Mouse (Mus musculus): Measurements from ENCODE around the gene Gm17535.
"Not testable (repeated sequence)": the region's sequence is repeated elsewhere in the genome, so short reads cannot be mapped to it uniquely, and the experiment has no call there.

Gene Gm17535

GRCm38 (mm10) chr9:3034299-3034698 is at the start of gene Gm17535:
TSS of gene Gm17535 (plus strand) at chr9:3034599.
- DNase-seq (ENCODE audit: low read depth, low spot score): not testable (repeated sequence)

GRCm38 (mm10) chr9:3000445-3000972 is 33.9 kb upstream of the Gm17535 start, which contains the start of gene Gm10722:
TSS of gene Gm10722 (plus strand) at chr9:3000922.
- DNase-seq (ENCODE audit: low read depth, low spot score): peak; percentile 22

DNA sequence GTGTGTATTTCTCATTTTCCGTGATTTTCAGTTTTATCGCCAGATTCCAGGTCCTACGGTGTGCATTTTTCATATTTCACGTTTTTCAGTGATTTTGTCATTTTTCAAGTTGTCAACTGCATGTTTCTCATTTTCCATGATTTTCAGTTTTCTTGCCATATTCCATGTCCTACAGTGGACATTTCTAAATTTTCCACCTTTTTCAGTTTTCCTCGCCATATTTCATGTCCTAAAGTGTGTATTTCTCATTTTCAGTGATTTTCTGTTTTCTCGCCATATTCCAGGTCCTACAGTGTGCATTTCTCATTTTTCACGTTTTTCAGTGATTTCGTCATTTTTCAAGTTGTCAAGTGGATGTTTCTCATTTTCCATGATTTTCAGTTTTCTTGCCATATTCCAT is 33.4 kb upstream of the Gm17535 start:
- DNase-seq (ENCODE audit: low read depth, low spot score): not testable (repeated sequence)

DNA sequence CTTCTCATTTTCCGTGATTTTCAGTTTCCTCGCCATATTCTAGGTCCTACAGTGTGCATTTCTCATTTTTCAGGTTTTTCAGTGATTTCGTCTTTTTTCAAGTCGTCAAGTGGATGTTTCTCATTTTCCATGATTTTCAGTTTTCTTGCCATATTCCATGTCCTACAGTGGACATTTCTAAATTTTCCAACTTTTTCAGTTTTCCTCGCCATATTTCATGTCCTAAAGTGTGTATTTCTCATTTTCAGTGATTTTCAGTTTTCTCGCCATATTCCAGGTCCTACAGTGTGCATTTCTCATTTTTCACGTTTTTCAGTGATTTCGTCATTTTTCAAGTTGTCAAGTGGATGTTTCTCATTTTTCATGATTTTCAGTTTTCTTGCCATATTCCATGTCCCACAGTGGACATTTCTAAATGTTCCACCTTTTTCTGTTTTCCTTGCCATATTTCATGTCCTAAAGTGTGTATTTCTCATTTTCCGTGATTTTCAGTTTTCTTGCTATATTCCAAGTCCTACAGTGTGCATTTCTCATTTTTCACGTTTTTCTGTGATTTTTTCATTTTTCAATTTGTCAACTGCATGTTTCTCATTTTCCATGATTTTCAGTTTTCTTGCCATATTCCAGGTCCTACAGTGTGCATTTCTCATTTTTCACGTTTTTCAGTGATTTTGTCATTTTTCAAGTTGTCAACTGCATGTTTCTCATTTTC is 32.3 kb upstream of the Gm17535 start:
- not testable (repeated sequence) for DNase-seq (ENCODE audit: low read depth, low spot score)

DNA sequence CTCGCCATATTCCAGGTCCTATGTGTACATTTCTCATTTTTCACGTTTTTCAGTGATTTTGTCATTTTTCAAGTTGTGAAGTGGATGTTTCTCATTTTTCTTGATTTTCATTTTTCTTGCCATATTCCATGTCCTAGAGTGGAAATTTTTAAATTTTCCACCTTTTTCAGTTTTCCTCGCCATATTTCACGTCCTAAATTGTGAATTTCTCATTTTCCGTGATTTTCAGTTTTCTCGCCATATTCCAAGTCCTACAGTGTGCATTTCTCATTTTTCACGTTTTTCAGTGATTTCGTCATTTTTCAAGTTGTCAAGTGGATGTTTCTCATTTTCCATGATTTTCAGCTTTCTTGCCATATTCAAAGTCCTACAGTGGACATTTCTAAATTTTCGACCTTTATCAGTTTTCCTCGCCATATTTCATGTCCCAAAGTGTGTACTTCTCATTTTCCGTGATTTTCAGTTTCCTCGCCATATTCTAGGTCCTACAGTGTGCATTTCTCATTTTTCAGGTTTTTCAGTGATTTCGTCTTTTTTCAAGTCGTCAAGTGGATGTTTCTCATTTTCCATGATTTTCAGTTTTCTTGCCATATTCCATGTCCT is 31.5 kb upstream of the Gm17535 start, which contains the start of gene Gm11168:
TSS of gene Gm11168 (plus strand) at position 553 of the 603 bp plus-strand sequence.
- not testable (repeated sequence) for DNase-seq (ENCODE audit: low read depth, low spot score)

DNA sequence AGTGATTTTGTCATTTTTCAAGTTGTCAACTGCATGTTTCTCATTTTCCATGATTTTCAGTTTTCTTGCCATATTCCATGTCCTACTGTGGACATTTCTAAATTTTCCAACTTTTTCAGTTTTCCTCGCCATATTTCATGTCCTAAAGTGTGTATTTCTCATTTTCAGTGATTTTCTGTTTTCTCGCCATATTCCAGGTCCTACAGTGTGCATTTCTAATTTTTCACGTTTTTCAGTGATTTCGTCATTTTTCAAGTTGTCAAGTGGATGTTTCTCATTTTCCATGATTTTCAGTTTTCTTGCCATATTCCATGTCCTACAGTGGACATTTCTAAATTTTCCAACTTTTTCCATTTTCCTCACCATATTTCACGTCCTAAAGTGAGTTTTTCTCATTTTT is 28.2 kb upstream of the Gm17535 start:
- DNase-seq (ENCODE audit: low read depth, low spot score): not testable (repeated sequence)

DNA sequence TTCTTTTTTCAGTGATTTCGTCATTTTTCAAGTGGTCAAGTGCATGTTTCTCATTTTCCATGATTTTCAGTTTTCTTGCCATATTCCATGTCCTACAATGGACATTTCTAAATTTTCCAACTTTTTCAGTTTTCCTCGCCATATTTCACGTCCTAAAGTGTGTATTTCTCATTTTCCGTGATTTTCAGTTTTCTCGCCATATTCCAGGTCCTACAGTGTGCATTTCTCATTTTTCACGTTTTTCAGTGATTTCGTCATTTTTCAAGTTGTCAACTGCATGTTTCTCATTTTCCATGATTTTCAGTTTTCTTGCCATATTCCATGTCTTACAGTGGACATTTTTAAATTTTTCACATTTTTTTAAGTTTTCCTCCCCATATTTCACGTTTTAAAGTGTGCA is 27.8 kb upstream of the Gm17535 start:
- not testable (repeated sequence) for DNase-seq (ENCODE audit: low read depth, low spot score)

DNA sequence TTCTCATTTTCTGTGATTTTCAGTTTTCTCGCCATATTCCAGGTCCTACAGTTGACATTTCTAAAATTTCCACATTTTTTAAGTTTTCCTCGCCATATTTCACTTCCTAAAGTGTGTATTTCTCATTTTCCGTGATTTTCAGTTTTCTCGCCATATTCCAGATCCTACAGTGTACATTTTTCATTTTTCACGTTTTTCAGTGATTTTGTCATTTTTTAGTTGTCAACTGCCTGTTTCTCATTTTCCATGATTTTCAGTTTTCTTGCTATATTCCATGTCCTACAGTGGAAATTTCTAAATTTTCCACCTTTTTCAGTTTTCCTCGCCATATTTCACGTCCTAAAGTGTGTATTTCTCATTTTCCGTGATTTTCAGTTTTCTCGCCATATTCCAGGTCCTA is 27.1 kb upstream of the Gm17535 start:
- peak; percentile 8 for DNase-seq (ENCODE audit: low read depth, low spot score)

- DNase-seq (ENCODE audit: low read depth, low spot score): not testable (repeated sequence)
Measured at GRCm38 (mm10) chr9:3009331-3009730, 25.1 kb upstream of the Gm17535 start.

GRCm38 (mm10) chr9:3012054-3012621 is 22.3 kb upstream of the Gm17535 start:
- DNase-seq (ENCODE audit: low read depth, low spot score): not testable (repeated sequence)

DNA sequence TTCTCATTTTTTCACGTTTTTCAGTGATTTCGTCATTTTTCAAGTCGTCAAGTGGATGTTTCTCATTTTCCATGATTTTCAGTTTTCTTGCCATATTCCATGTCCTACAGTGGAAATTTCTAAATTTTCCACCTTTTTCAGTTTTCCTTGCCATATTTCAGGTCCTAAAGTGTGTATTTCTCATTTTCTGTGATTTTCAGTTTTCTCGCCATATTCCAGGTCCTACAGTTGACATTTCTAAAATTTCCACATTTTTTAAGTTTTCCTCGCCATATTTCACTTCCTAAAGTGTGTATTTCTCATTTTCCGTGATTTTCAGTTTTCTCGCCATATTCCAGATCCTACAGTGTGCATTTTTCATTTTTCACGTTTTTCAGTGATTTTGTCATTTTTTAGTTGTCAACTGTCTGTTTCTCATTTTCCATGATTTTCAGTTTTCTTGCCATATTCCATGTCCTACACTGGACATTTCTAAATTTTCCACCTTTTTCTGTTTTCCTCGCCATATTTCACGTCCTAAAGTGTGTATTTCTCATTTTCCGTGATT is 21.6 kb upstream of the Gm17535 start, which contains the start of gene Gm10721:
TSS of gene Gm10721 (plus strand) at position 408 of the 547 bp plus-strand sequence.
- DNase-seq (ENCODE audit: low read depth, low spot score): not testable (repeated sequence)

DNA sequence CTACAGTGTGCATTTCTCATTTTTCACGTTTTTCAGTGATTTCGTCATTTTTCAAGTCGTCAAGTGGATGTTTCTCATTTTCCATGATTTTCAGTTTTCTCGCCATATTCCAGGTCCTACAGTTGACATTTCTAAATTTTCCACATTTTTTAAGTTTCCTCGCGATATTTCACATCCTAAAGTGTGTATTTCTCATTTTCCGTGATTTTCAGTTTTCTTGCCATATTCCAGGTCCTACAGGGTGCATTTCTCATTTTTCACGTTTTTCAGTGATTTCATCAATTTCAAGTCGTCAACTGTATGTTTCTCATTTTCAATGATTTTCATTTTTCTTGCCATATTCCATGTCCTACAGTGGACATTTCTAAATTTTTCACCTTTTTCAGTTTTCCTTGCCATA is 19.0 kb upstream of the Gm17535 start, which contains the start of gene Gm10720:
TSS of gene Gm10720 (plus strand) at position 301 of the 400 bp plus-strand sequence.
- not testable (repeated sequence) for DNase-seq (ENCODE audit: low read depth, low spot score)

GRCm38 (mm10) chr9:3015896-3016295 is 18.5 kb upstream of the Gm17535 start:
- not testable (repeated sequence) for DNase-seq (ENCODE audit: low read depth, low spot score)

GRCm38 (mm10) chr9:3017108-3017507 is 17.3 kb upstream of the Gm17535 start, which contains the start of gene Gm10719:
TSS of gene Gm10719 (plus strand) at chr9:3017408.
- DNase-seq (ENCODE audit: low read depth, low spot score): not testable (repeated sequence)

DNA sequence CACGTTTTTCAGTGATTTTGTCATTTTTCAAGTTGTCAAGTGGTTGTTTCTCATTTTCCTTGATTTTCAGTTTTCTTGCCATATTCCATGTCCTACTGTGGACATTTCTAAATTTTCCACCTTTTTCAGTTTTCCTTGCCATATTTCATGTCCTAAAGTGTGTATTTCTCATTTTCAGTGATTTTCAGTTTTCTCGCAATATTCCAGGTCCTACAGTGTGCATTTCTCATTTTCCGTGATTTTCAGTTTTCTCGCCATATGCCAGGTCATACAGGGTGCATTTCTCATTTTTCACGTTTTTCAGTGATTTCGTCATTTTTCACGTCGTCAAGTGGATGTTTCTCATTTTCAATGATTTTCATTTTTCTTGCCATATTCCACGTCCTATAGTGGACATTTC is 15.5 kb upstream of the Gm17535 start:
- not testable (repeated sequence) for DNase-seq (ENCODE audit: low read depth, low spot score)

GRCm38 (mm10) chr9:3019835-3020727 is 14.3 kb upstream of the Gm17535 start:
- DNase-seq (ENCODE audit: low read depth, low spot score): not testable (repeated sequence)

DNA sequence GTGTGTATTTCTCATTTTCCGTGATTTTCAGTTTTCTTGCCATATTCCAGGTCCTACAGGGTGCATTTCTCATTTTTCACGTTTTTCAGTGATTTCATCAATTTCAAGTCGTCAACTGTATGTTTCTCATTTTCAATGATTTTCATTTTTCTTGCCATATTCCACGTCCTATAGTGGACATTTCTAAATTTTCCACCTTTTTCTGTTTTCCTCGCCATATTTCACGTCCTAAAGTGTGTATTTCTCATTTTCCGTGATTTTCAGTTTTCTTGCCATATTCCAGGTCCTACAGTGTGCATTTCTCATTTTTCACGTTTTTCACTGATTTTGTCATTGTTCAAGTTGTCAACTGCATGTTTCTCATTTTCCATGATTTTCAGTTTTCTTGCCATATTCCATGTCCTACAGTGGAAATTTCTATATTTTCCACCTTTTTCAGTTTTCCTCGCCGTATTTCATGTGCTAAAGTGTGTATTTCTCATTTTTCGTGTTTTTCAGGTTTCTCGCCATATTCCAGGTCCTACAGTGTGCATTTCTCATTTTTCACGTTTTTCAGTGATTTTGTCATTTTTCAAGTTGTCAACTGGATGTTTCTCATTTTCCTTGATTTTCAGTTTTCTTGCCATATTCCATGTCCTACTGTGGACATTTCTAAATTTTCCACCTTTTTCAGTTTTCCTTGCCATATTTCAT is 11.9 kb upstream of the Gm17535 start:
- peak; percentile 2 for DNase-seq (ENCODE audit: low read depth, low spot score)

- DNase-seq (ENCODE audit: low read depth, low spot score): not testable (repeated sequence)
Measured at GRCm38 (mm10) chr9:3023312-3023984, 11.0 kb upstream of the Gm17535 start, which contains the start of gene Gm10718. TSS of gene Gm10718 (plus strand) at chr9:3023547.

- not testable (repeated sequence) for DNase-seq (ENCODE audit: low read depth, low spot score)
Measured at GRCm38 (mm10) chr9:3023985-3024648, 10.3 kb upstream of the Gm17535 start.
